Mouse (Mus musculus) adrenal gland, postnatal 10 days (tissue): ENCODE data around the gene Cyp2c69. TPM values are rescaled to one million over a fixed set of nuclear protein-coding genes. Genes with fewer than 3 reads are reported as not detected.
"Not testable (repeated sequence)": the region's sequence is repeated elsewhere in the genome, so short reads cannot be mapped to it uniquely, and the experiment has no call there.

ENCODE experiments used
- DNase-seq: peaks from one replicate; pipeline ENCODE4 v3.0.0; 2021; ENCODE audit warnings: mixed read lengths
- long read RNA-seq, 2 experiments: library from polyadenylated mRNA; stranded (forward); transcript quantifications; one replicate each; pipeline ENCODE4 v2.0.0; 2021
- total RNA-seq, 2 experiments: library from RNA; stranded (reverse); gene quantifications; 2 replicates each; pipeline ENCODE4 v1.2.3; 2021

The Cyp2c69 gene
- 10 to 100 TPM in 1 of 2 experiments, 1 to 10 TPM in 1; 8.7 to 14.9 TPM for total RNA-seq
- long read RNA-seq, experiment 1, transcript Cyp2c69-201 (9 exons, 1,646 nt): major isoform, 27 of 32 reads
- long read RNA-seq, experiment 1, partial matches to known transcripts: 2 of 32 reads
- long read RNA-seq, experiment 1, other reads (novel, unspliced or antisense): 3 of 32 reads
- long read RNA-seq, experiment 2, partial matches to known transcripts: 0 of 4 reads
- long read RNA-seq, experiment 2, other reads (novel, unspliced or antisense): 1 of 4 reads

DNA sequence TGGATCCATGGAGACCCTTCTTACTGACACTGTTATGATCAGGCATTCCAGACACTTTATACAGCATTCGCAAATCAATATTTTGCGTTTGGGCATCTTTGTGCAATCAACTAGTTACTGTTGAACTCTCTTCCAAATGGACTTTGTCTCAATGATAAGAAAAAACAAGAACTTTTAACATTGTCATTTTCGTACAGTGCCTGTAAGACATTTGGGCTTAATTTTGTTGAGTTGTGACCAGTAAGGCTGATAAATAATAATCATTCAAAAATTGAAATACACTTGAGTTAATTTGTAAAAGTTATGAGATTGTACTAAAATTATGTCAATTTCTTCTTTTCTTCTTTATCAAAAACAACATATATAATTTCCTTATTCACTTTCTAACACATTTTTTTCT, at the start of gene Cyp2c69:
Gene Cyp2c69 (minus strand): TSS at position 101 of the 400 bp plus-strand sequence.
- not testable (repeated sequence) for DNase-seq

- peak; percentile 2 for DNase-seq
Observed at GRCm38 (mm10) chr19:39935396-39935795, 48.8 kb upstream of the Cyp2c69 start.

DNA sequence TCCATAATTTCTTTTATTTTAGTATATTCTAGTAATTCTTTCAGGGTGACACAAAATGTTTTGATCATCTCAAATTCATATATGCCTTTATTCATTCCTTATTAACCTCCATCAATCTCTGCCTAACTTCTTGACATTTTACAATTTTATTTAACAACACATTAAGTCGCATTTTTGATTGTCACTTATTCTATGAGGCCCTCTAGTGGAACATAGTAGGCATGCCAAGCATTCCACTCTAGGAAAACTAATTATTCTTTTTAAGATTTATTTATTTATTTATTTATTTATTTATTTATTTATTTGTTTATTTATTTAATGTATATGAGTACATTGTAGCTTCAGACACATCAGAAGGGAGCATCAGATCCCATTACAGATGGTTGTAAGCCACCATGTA, 43.4 kb upstream of the Cyp2c69 start:
- DNase-seq: no peak

- DNase-seq: no peak
Observed at GRCm38 (mm10) chr19:39901656-39902055, 15.1 kb upstream of the Cyp2c69 start.

GRCm38 (mm10) chr19:39890079-39890478, 3.5 kb upstream of the Cyp2c69 start:
- DNase-seq: not testable (repeated sequence)

GRCm38 (mm10) chr19:39866133-39866532, 20.5 kb downstream of the Cyp2c69 start:
- DNase-seq: no peak

DNA sequence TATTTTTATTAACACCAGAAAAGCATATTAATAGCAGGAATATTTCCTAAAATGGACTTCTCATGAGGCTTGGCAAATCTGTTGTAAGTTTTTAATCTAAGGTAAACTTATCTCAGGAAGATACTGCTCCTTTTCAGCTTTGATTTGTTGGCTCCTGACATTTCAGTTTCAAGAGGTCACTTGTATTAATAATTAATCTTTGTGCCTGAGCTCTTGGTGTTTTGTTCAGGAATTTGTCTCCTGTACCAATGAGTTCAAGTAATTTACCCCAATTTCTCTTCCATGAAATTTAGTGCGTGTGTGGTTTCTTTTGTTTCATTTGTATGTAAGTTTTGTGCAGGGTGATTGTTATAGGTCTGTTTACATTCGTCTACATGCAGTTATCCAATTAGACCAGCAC, 65.7 kb downstream of the Cyp2c69 start:
- not testable (repeated sequence) for DNase-seq

- DNase-seq: not testable (repeated sequence)
Observed at GRCm38 (mm10) chr19:39816400-39816799, 70.2 kb downstream of the Cyp2c69 start.

GRCm38 (mm10) chr19:39815991-39816390, 70.6 kb downstream of the Cyp2c69 start:
- not testable (repeated sequence) for DNase-seq

DNA sequence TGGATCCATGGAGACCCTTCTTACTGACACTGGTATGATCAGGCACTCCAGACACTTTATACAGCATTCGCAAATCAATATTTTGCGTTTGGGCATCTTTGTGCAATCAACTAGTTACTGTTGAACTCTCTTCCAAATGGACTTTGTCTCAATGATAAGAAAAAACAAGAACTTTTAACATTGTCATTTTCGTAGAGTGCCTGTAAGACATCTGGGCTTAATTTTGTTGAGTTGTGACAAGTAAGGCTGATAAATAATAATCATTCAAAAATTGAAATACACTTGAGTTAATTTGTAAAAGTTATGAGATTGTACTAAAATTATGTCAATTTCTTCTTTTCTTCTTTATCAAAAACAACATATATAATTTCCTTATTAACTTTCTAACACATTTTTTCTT, 73.9 kb downstream of the Cyp2c69 start, which contains the start of gene Cyp2c40:
Gene Cyp2c40 (minus strand): TSS at position 101 of the 400 bp plus-strand sequence.
- DNase-seq: not testable (repeated sequence)

Other genes starting within 250 kb of the Cyp2c69 start
- 1 to 10 TPM; 1.1 to 2.6 TPM for gene Cyp2c67, start 237.7 kb downstream of the Cyp2c69 start, total RNA-seq
- 10 to 100 TPM; 18.1 to 46.2 TPM for gene Cyp2c68, start 145.7 kb downstream of the Cyp2c69 start, total RNA-seq
- gene Cyp2c40, start 74.0 kb downstream of the Cyp2c69 start, total RNA-seq: 10 to 100 TPM in 1 of 2 experiments, 1 to 10 TPM in 1; 6.5 to 10.5 TPM
- gene Cyp2c37, start 105.6 kb upstream of the Cyp2c69 start, total RNA-seq: 10 to 100 TPM; 19.4 to 32.3 TPM
- 1 to 10 TPM; 1.5 to 2.8 TPM for gene Cyp2c54, start 187.0 kb upstream of the Cyp2c69 start, total RNA-seq
- 1 to 10 TPM; 6.7 to 8.1 TPM for gene Cyp2c50, start 202.9 kb upstream of the Cyp2c69 start, total RNA-seq